Mouse (Mus musculus) heart, postnatal 10 days (tissue): Measurements from ENCODE around the gene Xxylt1. TPM values are rescaled to one million over a fixed set of nuclear protein-coding genes. Genes with fewer than 3 reads are reported as not detected.

ENCODE experiments used
- DNase-seq, 2 experiments: peaks; one replicate each; pipeline ENCODE4 v3.0.0; 2021
- intact Hi-C: fragments of 180-260 bp; cut with DNase I; formaldehyde crosslinking; loops from one replicate; pipeline ENCODE4 v1.15.1; 2025
- total RNA-seq, 2 experiments: library from RNA; stranded (reverse); gene quantifications; 2 replicates each; pipeline ENCODE4 v1.2.3; 2021

Gene Xxylt1
- total RNA-seq, 2 experiments from 2014 or later = 15.8 to 17.6 TPM

DNA sequence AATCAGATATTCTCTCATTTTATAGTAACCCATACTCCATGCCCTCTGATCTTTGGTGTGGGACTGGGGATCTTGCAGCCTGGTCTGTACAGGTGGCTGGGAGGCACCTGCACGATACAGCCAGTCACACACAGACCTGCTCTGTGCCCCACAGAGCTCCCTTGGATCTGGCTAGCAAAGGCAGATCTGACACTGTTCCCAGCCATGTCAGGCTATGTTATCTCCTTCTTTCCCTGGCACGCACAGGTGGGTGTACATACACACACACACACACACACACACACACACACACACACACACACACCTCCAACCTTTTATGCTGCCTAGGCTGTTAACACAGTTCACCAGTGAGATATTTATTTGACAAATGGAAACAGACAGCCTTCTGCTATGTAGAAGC is 82.5 kb downstream of the Xxylt1 start:
- intact Hi-C loops = no loop called here
- DNase-seq = no peak

DNA sequence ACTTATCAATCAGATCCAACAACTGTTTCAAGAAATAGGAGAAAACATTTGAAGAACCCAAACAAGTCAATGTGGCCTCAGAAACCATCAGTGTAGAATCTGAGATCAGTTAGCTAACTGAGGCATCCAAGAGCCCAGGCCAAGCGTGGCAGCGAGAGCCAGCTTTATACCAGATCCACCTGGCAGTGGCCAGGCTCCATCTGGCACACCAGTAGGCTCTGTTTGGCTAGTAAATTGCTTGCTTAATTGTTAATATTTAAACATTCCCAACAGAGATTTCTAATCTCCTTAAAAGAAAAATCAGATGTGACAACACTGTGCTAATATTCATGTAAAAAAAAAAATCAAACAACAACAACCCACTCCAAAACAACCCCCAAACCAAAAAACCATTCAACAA is 83.2 kb downstream of the Xxylt1 start:
- no peak for DNase-seq

DNA sequence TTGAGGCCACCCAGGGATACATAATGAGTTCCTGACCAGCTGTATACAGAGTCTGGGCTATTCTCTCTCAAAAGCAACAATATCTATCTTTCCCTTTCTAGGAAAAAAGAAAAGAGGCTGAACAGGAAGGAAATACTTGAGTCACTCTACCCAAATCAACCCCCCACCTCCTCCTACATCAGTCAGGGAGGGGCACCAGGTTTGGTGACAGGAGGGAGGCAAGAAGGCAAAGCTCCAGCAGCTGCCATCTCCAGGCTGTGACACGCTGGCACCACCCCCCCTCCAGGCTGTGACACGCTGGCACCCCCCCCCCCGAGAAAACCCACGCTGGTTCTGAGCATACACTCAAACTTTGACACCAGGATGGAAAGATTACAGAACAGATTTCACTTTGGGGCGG is 85.8 kb downstream of the Xxylt1 start:
- no peak for DNase-seq
- intact Hi-C loops = no loop called here

More for the DNA sequence above, 83.2 kb downstream of the Xxylt1 start:
- intact Hi-C loops = no loop called here

DNA sequence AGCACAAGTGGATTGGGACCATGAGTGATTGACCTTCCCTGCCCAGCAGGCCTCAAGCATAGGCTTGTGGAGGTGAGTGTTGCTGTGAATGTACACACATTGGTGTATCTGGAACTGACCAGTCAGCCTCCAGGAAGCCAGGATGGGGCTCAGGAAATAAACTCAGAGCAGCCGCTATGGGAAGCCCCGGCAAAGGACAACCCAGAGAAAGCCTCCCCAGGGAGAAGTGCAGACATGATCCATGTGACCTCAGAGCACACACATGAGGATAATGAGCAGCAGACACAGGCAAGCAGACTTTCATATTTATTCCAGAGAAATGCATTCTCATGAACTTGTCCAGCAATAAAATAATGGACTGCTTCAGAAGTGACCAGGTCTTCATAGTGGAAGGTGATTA is 86.4 kb downstream of the Xxylt1 start:
- intact Hi-C loops = no loop called here
- DNase-seq = peak in 1 of 2 experiments; percentile 49

DNA sequence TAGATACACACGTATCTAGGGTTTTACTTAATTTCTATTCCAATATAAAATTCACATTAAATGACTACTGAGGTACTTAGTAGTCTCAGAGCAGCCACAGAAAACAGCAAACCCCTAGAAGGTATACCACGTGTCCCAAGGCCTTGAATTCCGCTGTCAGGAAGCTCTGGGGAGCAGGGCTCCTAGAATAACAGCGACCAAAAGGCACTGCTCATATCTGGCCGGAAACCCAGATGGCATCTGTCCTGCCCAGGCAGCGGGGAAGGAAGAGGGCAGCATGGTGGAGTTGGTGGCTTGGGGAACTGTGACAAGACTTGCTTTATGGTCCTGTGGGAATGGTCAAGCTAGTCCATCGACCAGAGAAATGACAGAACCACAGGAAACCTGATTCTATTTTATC is 86.9 kb downstream of the Xxylt1 start:
- intact Hi-C loops = no loop called here
- DNase-seq = no peak

DNA sequence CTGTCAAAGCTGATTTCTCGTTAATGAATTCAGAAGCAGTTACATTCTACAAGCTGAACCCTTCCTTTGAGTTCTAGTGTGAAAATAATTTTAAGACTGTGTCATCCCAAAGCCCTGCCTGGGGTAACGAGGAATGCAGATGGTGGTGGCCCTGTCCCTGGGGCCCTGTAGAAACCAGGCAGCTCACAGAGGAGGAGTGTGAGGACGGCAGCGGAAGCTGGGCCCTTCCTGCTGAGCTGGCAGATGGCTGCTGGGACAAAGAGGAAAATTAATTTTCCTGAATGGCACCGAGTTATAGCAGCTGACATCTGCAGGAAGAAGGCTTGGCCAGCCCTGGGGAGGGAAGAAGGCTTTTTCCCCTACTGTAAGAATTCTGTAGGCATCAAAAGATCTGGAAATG is 88.7 kb downstream of the Xxylt1 start:
- intact Hi-C loops = no loop called here
- no peak for DNase-seq

DNA sequence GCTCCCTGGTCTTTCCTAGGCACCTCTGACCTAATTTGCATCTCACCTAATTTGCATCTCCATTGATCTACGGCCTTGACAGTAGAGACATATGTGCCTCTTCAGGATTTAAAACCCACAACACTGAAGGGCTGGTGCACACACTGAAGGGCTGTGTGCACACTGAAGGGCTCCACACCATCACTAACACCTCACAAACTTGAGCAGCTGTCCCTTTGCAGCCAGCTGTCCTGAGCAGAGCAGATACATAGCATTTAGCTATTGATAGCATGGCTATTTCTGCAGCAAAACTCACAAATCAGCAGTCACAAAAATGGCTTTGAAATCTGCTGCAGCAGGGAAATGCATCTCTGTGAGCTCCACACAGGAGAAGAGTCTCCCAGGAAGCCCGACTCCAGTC is 90.6 kb downstream of the Xxylt1 start:
- intact Hi-C loops = no loop called here
- DNase-seq = no peak

DNA sequence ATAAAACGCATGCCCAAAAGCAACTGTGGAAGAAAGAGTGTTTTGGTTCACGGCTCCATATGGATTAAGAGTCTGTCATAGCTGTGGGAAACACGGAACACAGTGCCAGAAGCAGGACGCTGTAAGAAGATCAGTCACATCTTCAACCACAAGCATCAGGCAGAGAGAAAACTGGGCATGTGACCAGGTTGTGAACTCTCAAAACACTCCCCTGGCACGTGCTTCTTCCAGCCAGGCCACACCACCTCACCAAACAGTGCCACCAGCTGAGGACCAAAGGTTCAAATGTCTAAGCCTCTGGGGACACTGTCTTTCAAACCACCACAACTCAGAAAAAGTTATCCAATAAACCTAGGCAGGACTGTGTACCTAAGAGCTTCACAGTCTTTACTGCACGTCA is 93.0 kb downstream of the Xxylt1 start:
- intact Hi-C loops = no loop called here
- no peak for DNase-seq

DNA sequence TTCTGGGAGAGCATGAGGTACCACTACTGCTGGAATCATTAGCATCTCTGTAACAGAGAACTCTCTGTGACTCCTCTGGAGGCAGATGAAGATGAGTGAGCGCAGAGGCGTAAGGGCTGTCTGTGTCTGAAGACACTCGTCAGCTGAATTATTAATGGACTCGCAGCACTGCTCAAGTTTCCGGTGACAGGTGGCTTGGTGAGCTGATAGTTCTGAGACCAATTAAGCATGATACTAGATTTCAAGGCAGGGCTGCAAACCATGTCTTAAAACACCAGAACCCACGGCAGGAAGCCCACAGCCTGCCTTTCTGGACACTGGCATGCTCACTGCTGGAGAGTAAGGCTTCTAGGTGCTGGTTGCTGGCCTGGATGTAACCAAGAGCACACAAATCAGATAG is 93.5 kb downstream of the Xxylt1 start:
- DNase-seq = no peak
- intact Hi-C loops = no loop called here

DNA sequence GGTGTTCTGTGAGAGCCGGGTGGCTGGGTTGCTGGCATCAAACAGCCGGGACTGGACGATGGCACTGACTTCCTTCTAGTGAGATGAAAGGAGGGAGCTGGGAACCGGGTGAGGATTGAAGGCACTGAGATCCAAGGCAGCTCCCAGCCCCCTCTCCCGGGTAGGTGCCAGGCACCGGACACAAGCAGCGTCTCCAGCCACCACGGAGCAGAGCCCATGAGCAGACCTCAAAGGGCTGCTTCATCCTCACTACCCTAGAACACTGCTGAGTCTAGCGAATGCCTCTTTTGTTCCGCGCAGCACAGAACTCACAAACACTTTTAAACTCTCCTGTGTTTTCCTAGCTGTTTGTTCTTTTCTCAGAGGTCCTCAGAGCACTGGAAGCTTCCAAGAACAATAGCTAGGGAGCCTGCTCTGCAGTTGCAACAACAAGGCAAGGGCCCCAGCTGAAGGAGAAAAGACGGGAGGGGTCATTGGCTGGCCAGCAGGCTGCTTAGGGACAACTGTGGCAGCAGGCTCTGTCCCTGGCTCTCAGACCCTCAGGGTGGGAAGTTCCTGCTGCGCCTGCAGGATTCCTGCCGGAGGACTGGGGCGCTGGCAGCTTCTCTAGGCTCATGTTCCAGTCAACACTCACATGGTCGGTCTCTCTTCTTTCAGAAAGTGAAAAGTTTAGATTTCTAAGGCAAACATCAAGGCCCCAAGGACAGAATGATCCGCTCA is 96.2 kb downstream of the Xxylt1 start:
- DNase-seq = no peak
- intact Hi-C loops = no loop called here

DNA sequence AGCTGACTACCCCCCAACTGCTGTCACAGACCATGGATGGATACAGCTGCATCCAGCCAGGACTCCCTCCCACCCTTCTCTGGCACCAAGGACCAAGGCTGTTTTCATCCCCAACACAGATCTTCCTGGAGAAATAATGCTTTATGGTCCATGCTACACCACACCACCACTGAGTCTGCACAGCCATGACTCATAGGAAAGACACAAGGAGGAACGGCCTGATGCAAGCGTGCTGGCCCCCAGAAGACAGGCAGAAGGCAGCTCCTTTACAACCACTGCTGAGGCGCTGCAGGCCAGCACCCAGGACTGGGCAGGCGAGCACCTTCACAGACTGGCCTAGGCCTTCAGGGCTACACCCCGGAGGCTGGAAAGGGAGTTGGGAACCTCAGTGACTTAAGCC is 97.1 kb downstream of the Xxylt1 start:
- no peak for DNase-seq
- intact Hi-C loops = no loop called here

DNA sequence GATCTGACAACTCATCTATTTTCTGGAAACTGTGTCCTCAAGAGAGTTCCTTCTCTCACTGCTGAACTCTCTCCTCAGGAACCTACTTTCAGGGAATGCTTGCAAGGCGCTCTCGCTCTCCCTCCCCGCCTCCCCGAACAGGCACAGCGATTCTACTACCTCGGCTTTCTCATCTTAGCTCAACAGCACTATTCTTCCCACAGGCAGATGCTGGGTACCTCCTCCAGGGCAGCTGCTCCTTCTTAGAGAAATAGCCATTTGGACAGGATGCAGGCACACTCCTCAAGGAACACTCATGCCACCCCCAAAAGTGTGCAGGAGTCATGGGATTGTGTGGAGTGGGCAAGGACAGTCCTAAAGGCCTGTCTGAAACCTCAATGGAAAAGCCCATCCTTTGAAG is 97.5 kb downstream of the Xxylt1 start:
- intact Hi-C loops = no loop called here
- no peak for DNase-seq

DNA sequence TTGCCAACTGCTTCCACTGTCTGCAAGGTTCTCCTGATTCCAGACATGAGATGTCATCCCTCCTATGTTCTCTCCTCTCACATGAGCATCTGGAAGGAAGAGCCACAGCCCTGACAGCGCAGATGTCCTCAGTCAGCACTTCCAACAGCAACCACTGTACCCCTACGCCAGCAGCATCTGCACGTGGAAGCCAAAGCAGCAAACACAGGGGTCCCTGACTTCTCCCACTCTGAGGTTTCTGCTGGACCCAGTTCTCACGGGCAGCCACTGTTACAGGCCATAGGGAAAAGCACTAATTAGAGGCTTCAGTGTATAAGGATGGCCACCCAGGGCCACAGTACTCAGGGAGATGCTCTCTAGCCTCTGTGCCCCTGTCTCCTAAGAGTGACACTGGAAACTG is 98.0 kb downstream of the Xxylt1 start:
- intact Hi-C loops = no loop called here
- DNase-seq = no peak

DNA sequence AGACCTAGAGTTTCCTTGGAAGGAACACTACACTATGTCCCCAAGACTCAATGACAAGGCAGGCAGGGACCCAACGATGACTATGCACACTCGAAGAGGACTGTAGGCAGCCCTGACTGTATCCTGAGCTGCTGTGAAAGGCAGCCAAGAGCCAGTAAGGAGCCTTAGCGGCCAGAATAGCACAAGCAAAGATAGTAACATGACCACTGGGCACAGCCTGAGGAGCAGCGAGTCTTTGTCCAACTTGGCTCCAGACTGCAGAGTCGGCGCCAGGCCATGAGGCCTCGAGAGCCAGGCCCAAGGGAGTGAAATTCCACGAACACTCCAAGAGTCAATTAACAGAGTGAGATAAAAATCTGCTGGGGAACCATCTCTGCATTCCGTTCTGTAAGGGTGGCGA is 99.9 kb downstream of the Xxylt1 start:
- DNase-seq = peak; percentile 85 to 86
- intact Hi-C loops = loop anchor here (1.0 kb wide), 1 partner anchor 89 kb away; no protein-coding TSS in a partner anchor

DNA sequence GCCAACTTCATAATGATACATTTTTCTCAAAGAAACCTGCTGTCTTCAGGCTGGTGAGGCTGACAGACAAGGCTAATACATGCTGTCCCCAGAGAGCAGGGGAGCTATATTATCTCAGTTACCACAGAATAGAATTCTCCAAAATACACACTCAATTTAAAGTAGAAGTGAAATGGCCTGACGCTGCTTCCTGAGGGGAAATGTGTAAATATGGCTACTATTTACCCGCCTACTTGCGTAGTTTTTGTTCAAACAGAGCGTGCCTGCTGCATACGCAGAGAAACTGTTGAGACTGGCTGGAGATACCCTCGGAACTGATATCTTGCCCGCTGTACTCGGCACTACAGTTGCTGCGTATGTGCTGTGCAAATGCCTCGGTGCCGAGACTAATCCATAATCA is 101.3 kb downstream of the Xxylt1 start:
- DNase-seq = no peak
- intact Hi-C loops = loop anchor here (5.0 to 10.0 kb wide), 3 partner anchors 188 to 375 kb away; no protein-coding TSS in a partner anchor

DNA sequence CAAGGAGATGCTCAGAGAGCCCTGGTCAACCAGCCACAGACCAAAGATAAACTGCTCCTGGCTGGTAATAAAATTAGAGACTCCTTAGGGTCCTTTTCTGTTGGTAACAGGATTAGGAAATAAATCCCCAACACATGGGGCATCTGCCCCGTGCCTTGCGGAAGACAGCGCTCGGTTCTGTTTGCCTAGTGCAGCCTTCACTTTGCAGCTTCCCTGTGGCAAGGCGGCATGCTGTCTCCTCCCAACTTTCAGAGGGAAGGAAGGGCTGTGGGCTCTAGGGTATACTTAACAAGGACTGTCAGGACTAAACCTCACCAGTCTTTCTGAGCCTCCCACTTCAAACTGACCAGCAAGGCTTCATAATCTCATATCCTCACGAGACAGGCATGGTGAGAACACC is 103.5 kb downstream of the Xxylt1 start:
- no peak for DNase-seq
- intact Hi-C loops = loop anchor here (1.0 to 10.0 kb wide), 6 partner anchors 93 to 380 kb away; no protein-coding TSS in a partner anchor

DNA sequence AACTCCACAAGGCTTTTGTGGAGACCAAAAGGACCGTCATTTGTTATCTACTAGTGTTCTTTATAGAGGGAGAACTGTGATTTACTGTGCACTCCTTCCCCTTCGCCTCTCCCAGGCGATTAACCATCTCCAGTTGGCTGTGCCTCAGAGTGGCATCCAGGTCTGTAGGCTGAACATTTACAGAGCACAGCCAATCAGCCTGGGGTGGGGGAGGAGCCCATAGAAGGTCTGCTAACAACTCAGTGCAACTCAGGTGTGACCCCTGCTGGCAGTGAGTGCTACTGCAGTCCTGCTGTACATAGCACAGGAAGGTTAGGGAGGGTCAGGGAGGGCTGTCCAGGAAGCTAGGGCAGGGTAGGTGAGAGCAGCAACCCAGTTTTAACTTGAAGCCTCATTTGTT is 104.0 kb downstream of the Xxylt1 start:
- peak; percentile 97 for DNase-seq
- intact Hi-C loops = loop anchor here (1.0 to 10.0 kb wide), 6 partner anchors 94 to 380 kb away; no protein-coding TSS in a partner anchor

DNA sequence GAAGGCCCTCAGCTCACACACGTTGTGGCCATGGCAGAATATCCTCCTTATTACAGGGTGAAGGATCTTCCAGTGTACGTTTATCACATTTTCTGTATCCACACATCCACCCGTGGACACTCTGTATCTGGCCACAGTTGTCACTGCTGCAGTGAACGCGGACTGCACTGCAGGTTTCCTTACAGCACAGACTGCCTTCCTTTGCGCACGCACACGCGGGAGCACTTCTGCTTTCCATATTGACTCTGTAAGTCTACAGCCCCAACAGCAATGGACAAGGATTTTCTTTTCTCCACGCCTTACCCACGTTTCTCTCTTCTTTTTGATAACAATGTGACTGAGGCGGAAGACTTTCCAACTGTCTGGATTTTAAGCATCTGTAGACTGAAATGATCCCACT is 106.7 kb downstream of the Xxylt1 start:
- intact Hi-C loops = loop anchor here (10.0 kb wide), 1 partner anchor 380 kb away; no protein-coding TSS in a partner anchor

DNA sequence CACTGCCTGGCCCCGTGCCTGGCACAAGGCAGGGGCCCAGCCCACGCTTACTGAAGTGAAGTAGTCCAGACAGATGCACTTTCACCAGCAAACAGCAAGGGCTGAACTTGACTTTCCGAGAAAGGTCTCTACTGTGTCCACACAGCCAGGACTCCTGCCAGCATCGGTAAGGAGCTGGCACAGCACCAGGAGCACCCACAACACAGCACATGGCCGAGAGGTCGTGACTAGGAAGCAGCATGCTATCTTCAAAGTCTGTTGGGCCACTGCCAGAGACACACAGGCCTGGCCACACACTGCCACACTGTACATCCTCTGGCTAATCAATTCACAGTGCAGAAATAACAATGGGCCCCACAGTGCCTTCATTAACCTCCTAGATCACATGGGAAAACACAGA is 107.8 kb downstream of the Xxylt1 start:
- intact Hi-C loops = loop anchor here (2.0 to 10.0 kb wide), 2 partner anchors 29 to 381 kb away; no protein-coding TSS in a partner anchor
- DNase-seq = peak; percentile 78 to 85

More for the DNA sequence above, 106.7 kb downstream of the Xxylt1 start:
- DNase-seq = no peak

DNA sequence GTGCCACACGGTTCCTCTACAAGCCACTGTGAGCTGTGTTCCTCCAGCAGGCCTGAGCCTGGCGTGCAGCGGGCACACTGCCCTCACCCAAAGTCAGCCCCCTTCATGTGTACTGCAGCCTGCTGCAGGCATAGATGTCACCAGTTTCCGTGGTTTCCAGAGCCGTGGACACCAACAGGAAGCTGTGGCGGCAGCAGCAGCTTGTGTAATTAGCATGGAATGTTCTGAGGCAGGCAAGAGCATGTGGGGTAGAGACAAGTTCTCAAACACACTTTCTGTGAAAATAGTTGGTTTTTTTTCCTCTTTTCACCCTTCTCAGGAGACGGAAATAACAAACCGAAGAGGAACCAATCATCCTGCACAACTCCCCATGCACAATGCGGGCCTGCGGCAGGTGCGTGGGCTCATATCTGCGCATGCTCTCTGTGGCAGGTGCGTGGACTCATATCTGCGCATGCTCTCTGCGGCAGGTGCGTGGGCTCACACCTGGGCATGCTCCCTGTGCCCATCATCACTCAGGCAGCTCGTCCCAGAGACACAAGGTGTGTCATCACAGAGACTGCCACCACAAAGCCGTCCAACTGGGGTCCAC is 109.2 kb downstream of the Xxylt1 start:
- peak in 1 of 2 experiments; percentile 60 for DNase-seq
- intact Hi-C loops = loop anchor here (2.0 to 10.0 kb wide), 2 partner anchors 27 to 383 kb away; no protein-coding TSS in a partner anchor

DNA sequence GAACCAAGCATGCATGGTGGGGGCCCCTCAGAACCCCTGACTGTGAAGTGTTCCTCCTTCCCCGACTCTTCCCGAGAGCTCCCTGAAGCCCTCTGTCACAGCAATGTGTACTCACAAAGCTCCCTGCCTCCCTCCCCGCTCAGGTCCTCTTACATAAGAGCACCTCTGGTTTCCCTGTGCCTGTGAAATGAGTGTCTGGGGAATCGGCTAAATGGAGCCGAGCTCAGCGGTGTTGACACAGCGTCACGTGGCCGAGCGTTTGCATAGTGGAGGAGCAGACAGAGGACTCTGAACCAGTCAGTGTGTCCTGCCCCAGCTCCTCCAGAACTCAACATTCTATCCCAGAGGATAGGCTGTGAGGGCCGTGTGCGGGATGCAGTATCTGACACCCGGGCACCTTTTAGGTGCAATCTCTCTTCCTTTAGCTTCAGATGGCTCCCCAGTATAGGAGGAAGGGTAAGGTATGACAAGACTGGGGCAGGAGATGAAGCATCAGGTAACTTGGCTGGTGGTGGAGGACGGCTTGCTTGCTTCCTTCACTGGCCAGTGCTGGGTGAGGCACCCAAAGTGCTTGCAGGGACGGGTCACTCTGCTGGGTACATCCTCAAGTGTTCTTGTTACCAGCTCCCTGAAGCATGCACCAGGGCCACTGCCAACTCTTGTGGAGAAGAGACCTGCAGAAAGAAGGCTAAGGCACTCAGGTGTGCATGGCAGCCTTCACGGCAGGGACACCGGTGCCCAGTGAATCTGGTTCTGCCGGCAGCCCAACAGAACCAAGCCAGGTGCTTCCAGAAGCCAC is 111.8 kb downstream of the Xxylt1 start:
- intact Hi-C loops = loop anchor here (5.0 to 10.0 kb wide), 2 partner anchors 202 to 385 kb away; no protein-coding TSS in a partner anchor
- no peak for DNase-seq
